Mouse (Mus musculus) lung, postnatal 14 days (tissue): ENCODE data around the gene Psg28.
"Not testable (repeated sequence)": the region's sequence is repeated elsewhere in the genome, so short reads cannot be mapped to it uniquely, and the experiment has no call there.

ENCODE experiments used
- DNase-seq: peaks from one replicate; pipeline ENCODE4 v3.0.0; 2021

Psg28 gene

DNA sequence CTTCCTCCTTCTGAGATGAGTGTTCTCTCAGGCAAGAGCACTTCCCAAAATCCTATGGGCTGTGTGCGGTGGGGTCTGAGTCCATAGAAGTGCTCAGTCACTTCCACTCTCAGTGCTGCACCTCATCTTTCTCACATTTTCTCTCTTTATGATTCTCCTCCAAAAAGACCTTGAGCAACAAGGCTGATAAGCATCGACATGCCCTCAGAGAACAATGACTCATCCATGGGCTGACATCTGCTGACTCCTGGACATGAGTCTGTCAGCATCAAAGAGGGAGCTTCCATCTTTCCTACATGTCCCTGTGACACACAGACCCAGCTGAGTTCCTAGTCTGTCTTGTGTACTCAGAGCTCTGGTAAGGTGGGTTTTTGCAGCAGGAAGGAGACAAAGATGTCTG, at the start of gene Psg28:
Psg28 (minus strand) TSS at position 101 of the 400 bp plus-strand sequence.
- not testable (repeated sequence) for DNase-seq

GRCm38 (mm10) chr7:18403407-18403806, 28.4 kb downstream of the Psg28 start:
- DNase-seq: no peak

DNA sequence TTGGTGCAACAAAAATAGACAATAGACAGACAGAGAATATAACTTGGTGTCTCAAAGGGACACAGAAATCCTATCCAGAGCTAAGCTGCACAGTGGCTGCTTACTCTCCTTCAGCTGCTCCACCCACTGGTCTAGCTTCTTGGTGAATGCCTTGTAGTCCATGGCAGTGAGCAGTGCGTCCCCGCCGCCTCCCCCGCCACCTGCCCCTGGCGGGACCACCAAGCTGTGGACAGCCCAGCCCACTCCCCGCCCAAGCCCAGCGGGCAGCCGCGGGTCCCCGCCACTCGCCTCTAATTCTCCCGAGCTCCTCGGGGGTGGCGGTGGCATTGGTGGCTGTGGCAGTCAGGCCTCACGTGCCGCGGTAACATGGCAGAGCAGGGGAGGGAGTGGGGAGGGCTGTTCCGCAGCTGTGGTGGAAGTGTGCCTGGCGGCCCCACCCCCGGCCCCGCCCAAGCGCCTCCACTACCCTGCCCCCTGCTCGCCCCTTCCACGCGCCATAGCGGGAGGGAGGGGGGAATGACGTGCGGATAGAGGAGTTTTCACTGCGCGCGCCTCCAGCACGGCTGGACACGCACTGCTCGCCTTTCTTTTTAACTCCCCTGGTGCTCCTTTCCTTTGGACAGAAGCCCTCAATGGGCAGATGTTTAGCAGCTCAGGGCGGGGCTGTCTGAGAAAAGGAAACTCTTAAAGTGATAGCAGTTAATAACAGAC, 29.2 kb downstream of the Psg28 start:
- no peak for DNase-seq

- not testable (repeated sequence) for DNase-seq
Observed at GRCm38 (mm10) chr7:18391483-18391882, 40.4 kb downstream of the Psg28 start.

DNA sequence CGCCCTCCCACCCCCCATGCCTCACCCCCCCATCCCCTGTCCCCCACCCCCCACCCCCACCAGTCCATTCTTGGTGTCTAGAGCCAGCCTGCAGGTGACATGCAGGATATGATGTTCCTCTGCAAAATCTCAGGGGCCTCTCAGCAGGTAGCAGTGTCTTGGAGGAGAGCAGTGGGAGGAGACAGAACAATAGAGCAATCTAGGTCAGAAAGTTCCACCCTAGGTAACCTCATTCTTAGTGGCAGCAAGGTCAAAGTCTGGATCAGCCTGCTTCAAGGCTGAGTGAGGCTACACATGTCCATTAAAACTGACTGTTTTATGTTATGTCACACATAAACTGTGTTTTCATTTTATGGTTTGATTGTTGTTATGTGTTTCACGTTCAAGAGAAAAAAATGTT, 53.5 kb downstream of the Psg28 start:
- no peak for DNase-seq
